Mouse (Mus musculus): Measurements from ENCODE around the gene Phf21b. TPM values are rescaled to one million over a fixed set of nuclear protein-coding genes. Genes with fewer than 3 reads are reported as not detected.

Gene Phf21b
- total and polyA plus RNA-seq, 3 experiments, result 1.3 to 5.3 (median 2.2) TPM

GRCm38 (mm10) chr15:84837896-84838295 is 18.0 kb downstream of the Phf21b start:
- no peak overlapping the region for H3K4me2 ChIP-seq (ENCODE audit: insufficient read depth, low read depth, poor library complexity, severe bottlenecking)
- H3K27ac ChIP-seq (ENCODE audit: insufficient read depth, low read depth), result no peak overlapping the region
- no peak overlapping the region for H3K9ac ChIP-seq (ENCODE audit: insufficient read depth, low read depth)
- no peaks in the 10 kb centered on the region for H3K27me3 ChIP-seq (replicated peaks)
- H3K79me2 ChIP-seq (replicated peaks; ENCODE audit: control insufficient read depth, extremely low read depth, insufficient read depth, poor library complexity, severe bottlenecking), result no peaks in the 10 kb centered on the region
- TF ChIP-seq SIN3A (IDR thresholded peaks at IDR 0.05; ENCODE audit: low read length) (no peak), USF2 (conservative IDR thresholded peaks at IDR 0.05; ENCODE audit: low read depth, low read length) (no peak), NELFE (IDR thresholded peaks at IDR 0.05; ENCODE audit: low read depth, low read length) (no peak), TCF12 (IDR thresholded peaks at IDR 0.05; ENCODE audit: low read depth, low read length) (no peak), IRF4 (IDR thresholded peaks at IDR 0.05; ENCODE audit: low read depth, low read length) (no peak), MAZ (IDR thresholded peaks at IDR 0.05; ENCODE audit: low read depth, low read length) (no peak), POLR2AphosphoS2 (IDR thresholded peaks at IDR 0.05; ENCODE audit: low read depth, low read length) (no peak), JUN (IDR thresholded peaks at IDR 0.05; ENCODE audit: insufficient read depth, low read depth, low read length) (no peak), HCFC1 (IDR thresholded peaks at IDR 0.05; ENCODE audit: low read depth, low read length) (no peak), POLR2A (IDR thresholded peaks at IDR 0.05; ENCODE audit: low read depth, low read length) (no peak), MXI1 (IDR thresholded peaks at IDR 0.05; ENCODE audit: low read depth, low read length) (no peak), ELF1 (IDR thresholded peaks at IDR 0.05; ENCODE audit: low read depth, low read length) (no peak), ETS1 (conservative IDR thresholded peaks at IDR 0.05; ENCODE audit: low read depth, low read length) (no peak), ZMIZ1 (IDR thresholded peaks at IDR 0.05; ENCODE audit: low read depth, low read length) (no peak), CTCF (conservative IDR thresholded peaks at IDR 0.05 in 1 of 2, IDR thresholded peaks at IDR 0.05 in 1 of 2; ENCODE audit: low read depth in 2 of 2, low read length in 2 of 2) (no peak), RCOR1 (conservative IDR thresholded peaks at IDR 0.05; ENCODE audit: low read depth, low read length) (no peak), ZNF384 (IDR thresholded peaks at IDR 0.05; ENCODE audit: low read depth, low read length) (no peak), GABPA (IDR thresholded peaks at IDR 0.05; ENCODE audit: insufficient replicate concordance, low read depth, low read length) (no peak)
- no peak for DNase-seq (ENCODE audit: extremely low read depth)
- peaks cover 0 to 24% of the 10 kb centered on the region in 2 experiments for H3K36me3 ChIP-seq (replicated peaks in 1 of 2; ENCODE audit: control insufficient read depth in 1 of 2, insufficient read depth in 1 of 2, low read length in 1 of 2)
- H3K4me3 ChIP-seq (replicated peaks in 1 of 3; ENCODE audit: low read depth in 2 of 3, low read length in 2 of 3, poor library complexity in 1 of 3), result no peak overlapping the region
- dilution Hi-C loops (cut with MboI; ENCODE audit: extremely low pct_ligation_motif_present, extremely low pct_unique_long_range_greater_than_20kb, low sequenced_read_pairs), result no loop called here
- no peaks in the 10 kb centered on the region for H3K9me3 ChIP-seq (replicated peaks; ENCODE audit: low read length)
- in situ Hi-C loops (cut with MboI; ENCODE audit: low pct_ligation_motif_present, low pct_unique_long_range_greater_than_20kb, low sequenced_read_pairs), result no loop called here
- peaks cover 0 to 16% of the 10 kb centered on the region in 2 experiments; a peak in 2 of 4 replicates for H3K4me1 ChIP-seq (ENCODE audit: control insufficient read depth in 1 of 2, insufficient read depth in 2 of 2)

- Histone ChIP-seq H3K4me1 (ENCODE audit: control insufficient read depth in 1 of 2, insufficient read depth in 2 of 2) (0 out of 4 replicates have a peak, but pooled peaks cover 0 to 2% of the 10 kb centered on the region in 2 experiments), H3K36me3 (replicated peaks in 1 of 2; ENCODE audit: control insufficient read depth in 1 of 2, insufficient read depth in 1 of 2, low read length in 1 of 2) (peaks cover 0 to 12% of the 10 kb centered on the region in 2 experiments), H3K9ac (ENCODE audit: insufficient read depth, low read depth) (no peak overlapping the region), H3K4me3 (replicated peaks in 1 of 3; ENCODE audit: low read depth in 2 of 3, low read length in 2 of 3, poor library complexity in 1 of 3) (no peak overlapping the region), H3K9me3 (replicated peaks; ENCODE audit: low read length) (peaks cover 9% of the 10 kb centered on the region), H3K79me2 (replicated peaks; ENCODE audit: control insufficient read depth, extremely low read depth, insufficient read depth, poor library complexity, severe bottlenecking) (no peaks in the 10 kb centered on the region), H3K27me3 (replicated peaks) (no peaks in the 10 kb centered on the region), H3K27ac (ENCODE audit: insufficient read depth, low read depth) (no peak overlapping the region), H3K4me2 (ENCODE audit: insufficient read depth, low read depth, poor library complexity, severe bottlenecking) (no peak overlapping the region)
- DNase-seq (ENCODE audit: extremely low read depth), result peak; percentile 81
- in situ Hi-C loops (cut with MboI; ENCODE audit: low pct_ligation_motif_present, low pct_unique_long_range_greater_than_20kb, low sequenced_read_pairs), result no loop called here
- TF ChIP-seq SIN3A (IDR thresholded peaks at IDR 0.05; ENCODE audit: low read length) (peak; percentile 100), USF2 (conservative IDR thresholded peaks at IDR 0.05; ENCODE audit: low read depth, low read length) (no peak), MAX (IDR thresholded peaks at IDR 0.05; ENCODE audit: low read length) (peak; percentile 84; the same call in 1 of the 2 replicates), SMC3 (IDR thresholded peaks at IDR 0.05; ENCODE audit: low read depth, low read length) (no peak), POLR2AphosphoS2 (IDR thresholded peaks at IDR 0.05; ENCODE audit: low read depth, low read length) (no peak), ZNF384 (IDR thresholded peaks at IDR 0.05; ENCODE audit: low read depth, low read length) (no peak), BHLHE40 (IDR thresholded peaks at IDR 0.05; ENCODE audit: low read depth, low read length) (peak; percentile 88), JUND (conservative IDR thresholded peaks at IDR 0.05; ENCODE audit: low read depth, low read length) (no peak), MXI1 (IDR thresholded peaks at IDR 0.05; ENCODE audit: low read depth, low read length) (peak; percentile 100)
- dilution Hi-C loops (cut with MboI; ENCODE audit: extremely low pct_ligation_motif_present, extremely low pct_unique_long_range_greater_than_20kb, low sequenced_read_pairs), result no loop called here
These were observed 26.4 kb downstream of the Phf21b start for GRCm38 (mm10) chr15:84829416-84829815.
